Mouse (Mus musculus) CD4-positive helper T cell, adult 2 months (primary cell): ENCODE results near the gene Btbd19.

Source experiments
- DNase-seq: peaks from one replicate; pipeline ENCODE4 v3.0.0-alpha.2; 2012; ENCODE audit warnings: low read depth, missing footprints, low spot score

Btbd19 gene

DNA sequence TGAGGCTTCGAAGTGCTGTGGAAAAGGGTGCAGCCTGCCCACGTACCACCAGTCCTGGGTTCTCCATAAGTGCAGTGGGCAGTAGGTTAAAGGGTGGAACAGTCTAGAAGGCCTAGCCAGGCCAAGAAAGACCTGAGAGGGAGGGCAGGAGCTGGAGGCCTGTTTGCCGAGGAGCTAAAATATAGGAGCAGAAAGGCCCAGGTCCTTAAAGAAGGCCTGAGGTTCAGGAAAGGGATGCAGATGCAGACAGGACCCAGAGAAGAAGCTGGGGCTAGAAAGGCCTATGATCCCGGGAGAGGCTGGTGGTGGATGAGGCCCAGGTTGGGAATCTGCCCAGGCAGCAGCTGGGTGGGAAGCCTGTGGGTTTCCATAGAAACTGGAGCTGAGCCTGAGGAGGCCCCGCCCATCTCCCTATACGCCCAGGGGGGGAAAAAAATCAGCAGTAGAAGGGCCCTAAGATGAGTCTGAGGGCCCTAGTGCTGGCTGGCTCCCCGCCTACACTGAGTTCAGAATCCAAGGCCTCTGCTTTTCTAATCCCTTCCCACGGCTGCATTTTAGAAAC is at the start of gene Btbd19:
TSS of gene Btbd19 (minus strand) at position 378 of the 562 bp plus-strand sequence.
- no peak for DNase-seq

DNA sequence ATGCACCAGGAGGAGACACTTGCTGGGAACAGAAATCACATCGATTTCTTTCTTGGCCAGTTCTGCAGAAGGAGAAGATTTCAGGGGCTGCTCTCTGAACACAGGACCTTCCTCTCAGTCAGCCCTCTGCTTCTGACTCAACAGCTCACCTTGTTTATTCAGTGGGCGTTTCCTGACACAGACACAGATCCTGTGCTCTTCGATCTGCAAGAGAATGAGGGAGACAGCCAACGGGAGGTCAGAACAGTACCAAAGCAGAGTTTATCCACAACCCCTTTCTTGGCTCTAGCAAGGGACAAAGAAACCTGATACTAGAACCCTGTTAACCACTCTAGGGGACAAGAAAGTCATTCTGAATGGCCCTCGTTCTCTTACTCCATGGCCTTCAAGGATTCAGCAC is 44.4 kb upstream of the Btbd19 start:
- no peak for DNase-seq

DNA sequence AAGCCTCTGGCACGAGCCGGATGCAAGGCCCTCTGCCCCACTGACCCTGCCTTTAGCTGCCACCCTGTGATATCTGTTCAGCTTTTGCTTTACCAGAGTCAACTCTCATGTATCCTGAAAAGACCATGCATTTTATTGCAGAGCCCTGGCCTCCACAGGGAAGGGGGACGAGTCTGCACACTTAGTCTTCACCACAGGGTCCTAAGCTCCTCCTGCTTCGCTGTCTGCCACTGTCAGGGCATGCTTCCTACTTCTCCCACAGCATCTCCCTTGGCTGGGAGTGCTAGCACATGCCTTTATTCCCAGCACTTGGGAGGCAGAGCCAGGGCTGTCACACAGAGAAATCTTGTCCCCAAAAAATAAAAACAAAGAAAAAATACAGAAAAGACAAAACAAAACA is 35.7 kb upstream of the Btbd19 start:
- DNase-seq = no peak

DNA sequence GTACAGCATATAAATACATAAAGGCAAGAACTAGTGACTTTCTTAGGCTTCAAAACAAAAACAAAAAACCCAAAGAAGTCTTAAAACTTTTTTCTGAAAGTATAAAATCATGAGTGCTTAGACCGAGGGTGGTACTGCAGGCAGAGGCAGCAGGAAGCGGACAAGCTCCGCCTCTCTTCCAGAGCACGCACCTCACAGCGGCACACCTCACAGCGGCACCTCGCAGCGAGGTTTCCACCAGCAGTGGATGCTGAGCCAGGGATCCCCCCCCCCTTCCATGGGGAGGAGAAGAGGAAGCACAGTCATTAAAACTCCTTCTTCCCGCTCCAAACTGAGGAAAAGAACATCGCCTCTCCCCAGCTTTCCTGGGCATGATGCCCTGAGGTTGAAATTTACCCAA is 34.1 kb upstream of the Btbd19 start:
- no peak for DNase-seq

DNA sequence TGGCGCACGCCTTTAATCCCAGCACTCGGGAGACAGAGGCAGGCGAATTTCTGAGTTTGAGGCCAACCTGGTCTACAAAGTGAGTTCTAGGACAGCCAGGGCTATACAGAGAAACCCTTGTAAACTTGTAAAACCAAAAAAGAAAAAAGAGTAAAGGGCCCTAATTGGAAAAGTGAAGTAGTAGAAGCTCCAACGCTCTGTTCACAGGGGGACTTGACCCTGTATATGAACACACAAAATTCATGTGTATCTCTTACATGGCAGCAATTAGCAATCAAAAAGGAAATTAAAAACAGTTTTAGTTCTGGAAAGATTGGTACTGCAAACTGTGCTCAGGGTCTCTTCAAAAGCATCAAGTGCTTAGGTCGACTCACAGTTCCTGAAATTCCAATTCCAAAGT is 30.8 kb upstream of the Btbd19 start:
- no peak for DNase-seq

DNA sequence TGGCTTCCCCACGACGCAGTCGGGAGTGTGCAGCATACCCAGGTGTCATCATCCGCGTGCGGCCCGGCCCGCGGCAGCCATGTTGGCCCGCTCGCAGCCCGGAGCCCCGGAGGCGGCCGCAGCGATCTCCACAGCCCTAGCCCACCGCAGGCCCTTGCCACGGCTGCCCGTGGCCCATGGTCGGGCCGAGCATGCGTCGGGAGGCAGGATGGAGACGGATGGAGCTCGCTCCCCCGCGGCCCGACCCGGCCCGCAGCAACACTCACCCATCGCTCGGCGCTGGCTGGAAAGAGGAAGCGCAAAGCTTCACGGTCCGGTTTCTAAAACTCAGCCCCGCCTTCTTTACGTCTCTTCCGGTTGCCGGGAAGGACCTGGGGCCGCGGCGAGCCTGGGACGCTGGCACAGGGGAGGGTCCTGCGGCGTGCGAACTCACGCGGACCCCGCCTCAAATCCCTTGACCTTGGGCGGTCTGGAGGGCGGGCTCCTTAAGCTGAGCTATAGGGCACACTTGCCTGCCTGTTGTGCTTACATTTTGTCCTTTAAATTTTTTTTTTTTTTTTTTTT is 30.3 kb upstream of the Btbd19 start, which contains the start of gene Rps8:
TSS of gene Rps8 (minus strand) at position 452 of the 564 bp plus-strand sequence.
- DNase-seq = peak; percentile 90

DNA sequence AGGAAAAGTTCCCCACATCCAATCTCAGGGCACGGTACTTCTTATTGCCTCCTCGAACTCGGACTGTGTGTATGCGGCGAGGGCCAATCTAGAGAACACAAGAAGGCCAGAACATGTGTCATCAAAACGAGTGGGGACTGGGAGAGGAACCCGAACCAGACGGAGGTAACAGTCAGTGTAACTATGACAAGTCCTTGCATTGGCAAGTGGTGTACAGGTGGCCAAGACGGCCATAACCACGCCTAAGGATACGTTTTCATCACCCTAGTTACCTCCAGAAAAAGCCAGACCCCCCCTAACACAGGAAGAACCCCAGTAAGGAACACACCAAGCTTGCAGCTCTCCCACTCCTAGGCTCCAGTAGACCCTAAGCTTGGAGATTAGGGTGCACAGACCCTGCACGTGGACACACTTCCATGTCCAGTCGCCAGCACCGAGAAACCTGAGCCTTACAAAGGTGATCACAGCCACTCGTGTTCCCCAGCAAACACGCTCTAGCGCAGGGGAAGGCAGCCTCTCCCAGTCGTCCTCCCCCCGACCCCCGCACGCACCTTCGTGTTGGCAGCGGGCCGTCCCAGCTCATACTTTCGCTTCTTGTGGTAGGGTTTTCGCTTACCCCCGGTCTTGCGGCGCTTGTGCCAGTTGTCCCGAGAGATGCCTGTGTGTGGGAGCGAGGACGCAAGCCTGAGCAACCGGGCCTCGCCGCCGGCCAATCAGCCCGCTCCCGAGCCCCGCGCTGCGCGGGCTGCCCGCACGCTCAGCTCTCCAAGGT is 29.7 kb upstream of the Btbd19 start:
- no peak for DNase-seq

DNA sequence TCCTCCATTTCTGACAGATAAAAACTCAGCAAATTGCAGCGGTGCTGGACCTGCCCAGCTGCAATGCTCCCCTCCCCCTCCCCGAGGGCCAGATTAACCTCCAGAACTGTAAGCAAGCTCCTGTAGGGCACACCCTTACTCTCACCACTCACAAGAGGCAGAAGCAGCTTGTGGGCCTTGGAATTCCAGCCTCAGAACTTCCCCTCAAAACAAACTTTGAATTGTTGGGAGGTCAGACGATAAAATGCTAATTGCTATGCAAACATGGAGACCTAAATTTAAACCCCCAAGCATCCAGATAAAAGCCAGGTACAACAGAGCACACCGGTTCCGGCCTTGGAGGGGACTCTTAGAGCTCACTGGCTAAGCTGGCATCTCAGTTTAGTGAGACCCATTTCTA is 27.2 kb upstream of the Btbd19 start:
- DNase-seq = no peak

DNA sequence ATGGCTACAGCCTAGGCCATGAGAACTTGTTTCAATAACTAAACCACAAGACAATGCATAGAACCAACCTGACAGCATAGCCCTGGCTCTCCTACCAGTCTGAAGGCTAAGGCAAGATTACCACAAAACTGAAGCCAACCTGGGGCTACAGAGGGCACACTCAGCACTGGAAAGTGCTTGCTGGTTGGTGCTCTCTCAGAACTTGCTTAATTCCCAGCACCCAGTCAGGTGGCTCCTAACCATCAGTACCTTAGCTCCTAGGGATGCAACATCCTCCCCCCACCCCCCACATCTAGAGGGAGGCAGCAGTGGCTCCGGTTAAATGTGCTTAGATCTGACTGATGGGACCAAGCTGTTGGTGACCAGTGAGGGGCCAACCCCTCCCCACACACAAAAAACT is 25.9 kb upstream of the Btbd19 start:
- DNase-seq = no peak

DNA sequence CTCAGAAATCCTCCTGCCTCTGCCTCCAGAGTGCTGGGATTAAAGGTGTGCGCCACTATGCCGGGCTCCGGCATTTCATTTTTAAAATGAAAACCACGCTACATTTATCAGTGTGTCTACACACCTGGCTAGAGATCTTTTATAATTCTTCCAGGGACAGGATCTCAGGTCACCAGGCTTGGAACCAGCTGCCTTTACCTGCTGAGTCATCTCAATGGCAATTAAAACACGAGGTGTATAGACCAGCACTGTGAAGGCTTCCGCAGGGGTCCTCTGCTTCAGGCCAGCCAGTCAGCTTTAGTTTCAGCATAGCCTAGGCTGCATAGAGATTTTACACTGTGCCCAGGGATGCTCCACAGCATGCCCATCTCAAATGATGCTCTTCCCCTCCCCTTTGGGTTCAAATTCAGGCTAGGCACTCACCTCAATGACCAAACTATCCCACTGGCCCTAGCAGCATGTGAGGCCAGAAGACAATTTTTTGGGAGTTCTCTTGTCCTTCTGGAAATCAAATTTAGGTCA is 24.7 kb upstream of the Btbd19 start:
- no peak for DNase-seq

DNA sequence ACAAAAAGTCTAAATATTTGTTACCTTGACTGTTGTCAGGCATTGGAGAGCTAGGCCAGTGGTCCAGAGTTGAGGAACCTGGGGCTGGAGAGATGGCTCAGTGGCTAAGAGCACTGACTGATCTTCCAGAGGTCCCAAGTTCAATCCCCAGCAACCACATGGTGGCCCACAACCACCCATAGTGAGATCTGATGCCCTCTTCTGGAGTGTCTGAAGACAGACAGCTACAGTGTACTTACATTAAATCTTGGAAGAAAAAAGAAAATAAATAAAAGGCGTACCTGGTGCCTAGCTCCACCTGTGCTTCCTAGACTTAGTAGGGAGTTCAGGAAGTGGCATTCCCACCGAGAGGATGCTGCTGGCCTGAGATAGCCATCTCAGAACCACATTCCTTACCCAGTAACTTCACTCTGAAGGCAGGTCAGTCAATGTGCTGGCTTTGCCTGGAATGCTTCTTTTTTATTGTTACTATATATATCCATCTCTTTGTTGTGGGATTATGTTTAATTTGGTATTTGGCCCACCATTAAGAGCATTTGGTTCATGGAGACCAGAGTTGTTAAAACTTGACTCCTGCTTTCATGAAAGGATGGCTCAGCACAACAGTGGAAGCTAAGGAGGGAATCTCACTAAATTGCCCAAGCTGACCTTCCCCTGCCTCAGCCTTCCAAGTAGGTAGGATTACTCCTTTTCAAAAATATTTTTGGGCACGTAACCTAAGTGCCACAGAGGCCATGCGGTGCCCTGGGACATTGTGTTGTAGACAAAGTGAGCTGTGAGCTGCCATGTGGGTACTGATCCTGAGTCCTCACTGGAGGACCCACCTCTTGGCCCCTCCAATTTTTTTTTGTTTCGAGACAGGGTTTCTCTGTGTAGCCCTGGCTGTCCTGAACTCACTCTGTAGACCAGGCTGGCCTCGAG is 24.0 kb upstream of the Btbd19 start:
- no peak for DNase-seq

DNA sequence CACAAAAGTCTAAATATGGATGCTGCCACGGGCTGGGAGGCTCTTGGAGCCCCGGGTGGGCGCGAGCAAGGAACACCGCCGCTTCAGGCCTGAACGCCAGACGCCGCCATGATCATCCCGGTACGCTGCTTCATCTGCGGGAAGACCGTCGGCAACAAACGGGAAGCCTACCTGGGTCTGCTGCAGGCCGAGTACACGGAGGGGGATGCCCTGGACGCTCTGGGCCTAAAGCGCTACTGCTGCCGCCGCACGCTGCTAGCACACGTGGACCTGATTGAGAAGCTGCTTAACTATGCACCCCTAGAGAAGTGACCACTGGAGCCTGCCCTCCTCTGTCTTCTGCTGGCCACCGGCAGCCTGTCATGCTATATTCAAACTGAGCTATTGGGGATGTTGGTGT is 23.3 kb upstream of the Btbd19 start:
- no peak for DNase-seq

DNA sequence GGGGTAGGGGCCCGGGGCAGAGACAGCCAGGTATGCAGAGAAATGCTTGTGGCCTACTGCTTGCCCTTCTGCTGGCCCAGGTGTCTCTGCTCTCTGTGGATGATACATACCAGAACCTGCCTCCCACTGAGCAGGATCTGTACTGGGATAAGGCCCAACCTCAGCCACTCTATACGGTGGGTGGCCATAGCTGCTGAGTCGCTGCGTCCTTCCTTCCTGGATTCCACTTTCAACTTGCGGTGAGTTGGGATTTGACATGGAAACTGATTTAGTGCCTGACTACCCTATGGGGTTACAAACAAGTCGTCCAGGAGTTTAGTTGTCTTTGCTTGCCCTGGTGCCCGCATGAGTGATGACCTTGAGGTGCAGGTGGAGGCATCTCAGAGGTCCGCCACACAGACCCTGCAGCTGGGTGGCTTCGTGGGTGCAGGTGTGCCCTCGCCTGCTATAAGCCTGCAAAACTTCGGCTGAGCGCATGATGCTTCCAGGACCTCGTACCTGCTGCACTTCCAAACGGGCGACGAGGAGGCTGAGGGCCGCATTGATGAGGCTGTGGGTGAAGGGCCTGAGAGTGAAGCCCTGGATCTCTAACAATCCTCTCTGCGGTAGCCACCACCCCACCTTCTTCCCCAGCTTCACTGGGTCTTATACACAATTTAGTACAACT is 22.7 kb upstream of the Btbd19 start:
- DNase-seq = no peak

DNA sequence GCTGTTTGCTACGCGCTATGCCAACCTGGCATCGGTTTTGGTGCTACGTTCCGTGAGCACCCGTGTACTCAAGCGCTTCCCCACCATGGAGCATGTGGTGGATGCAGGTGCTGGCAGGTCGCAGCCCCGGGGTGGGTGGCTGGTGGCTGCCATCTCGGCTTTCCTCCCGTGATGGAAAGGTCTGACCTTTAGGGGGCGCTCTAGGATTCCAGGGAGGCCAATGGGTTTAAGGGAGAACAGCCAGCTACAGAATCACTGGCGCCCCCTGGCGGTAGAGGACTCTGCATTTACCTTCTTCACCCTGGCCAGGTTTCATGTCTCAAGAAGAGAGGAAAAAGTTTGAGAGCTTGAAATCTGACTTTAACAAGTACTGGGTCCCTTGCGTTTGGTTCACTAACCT is 20.7 kb upstream of the Btbd19 start:
- DNase-seq = peak; percentile 88

DNA sequence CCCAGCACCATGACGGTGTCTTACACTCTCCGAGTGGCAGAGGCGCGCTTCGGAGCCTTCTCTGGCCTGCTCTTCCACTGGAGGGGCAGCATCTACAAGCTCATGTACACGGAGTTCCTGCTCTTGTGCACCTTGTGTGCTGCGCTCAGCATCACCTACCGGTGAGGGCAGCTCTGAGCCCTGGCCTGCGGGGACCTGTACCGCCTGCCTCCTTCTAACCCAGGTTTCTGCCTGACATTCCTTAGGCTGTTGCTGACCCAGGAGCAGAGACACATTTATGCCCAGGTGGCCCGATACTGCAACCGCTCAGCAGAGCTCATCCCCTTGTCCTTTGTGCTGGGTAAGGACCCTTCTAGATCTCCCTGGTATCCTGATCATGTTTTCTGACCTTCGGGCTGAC is 19.7 kb upstream of the Btbd19 start:
- DNase-seq = no peak

DNA sequence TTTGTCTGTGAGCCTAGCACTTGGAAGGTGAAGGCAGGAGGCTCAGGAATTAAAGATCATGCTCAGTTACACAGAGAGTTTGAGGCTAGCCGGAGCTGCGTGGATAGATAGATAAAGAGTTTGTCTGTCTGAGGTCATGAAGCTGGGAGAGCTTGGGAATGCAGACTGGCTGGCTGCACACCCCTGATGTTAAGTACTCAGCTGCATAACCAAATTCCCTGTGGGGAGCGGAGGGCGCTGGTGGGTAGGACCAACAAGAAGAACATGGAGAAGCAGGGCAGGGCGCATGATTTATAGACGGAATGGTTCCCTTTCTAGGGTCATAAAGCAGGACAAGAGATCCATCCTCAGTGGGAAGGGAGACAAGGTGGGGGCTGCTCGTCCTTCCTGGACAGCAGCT is 17.5 kb upstream of the Btbd19 start:
- no peak for DNase-seq

DNA sequence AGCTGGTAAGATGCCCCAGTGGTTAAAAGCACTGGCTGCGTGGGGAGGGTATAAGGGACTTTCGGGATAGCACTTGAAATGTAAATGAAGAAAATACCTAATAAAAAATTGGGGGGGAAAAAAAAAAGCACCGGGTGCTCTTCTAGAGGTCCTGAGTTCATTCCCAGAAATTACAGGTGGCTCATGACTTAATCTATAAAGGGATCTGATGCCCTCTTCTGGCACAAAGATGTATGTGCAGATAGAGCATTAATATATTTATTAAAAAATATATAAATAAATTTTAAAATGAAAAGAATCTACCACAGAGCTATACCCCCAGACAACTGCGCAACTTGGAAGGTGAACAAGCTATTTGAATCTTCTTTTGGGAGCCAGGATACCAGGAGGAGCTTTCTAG is 15.1 kb upstream of the Btbd19 start:
- peak; percentile 39 for DNase-seq

DNA sequence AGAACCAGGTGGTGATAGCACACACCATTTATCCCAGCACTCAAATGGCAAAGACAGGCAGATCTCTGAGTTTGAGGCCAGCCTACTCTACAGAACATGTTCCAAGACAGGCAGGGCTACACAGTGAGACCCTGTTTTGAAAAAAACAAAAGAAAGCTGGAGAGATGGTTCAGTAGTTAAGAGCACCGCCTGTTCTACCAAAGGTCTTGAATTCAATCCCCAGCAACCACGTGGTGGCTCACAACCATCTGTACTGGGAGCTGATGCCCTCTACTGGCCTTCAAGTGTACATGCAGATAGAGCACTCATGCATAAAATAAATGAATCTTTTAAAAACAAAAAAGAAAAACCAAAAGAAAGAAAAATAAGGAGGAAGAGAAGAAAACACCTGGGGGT is 13.7 kb upstream of the Btbd19 start:
- peak; percentile 79 for DNase-seq

DNA sequence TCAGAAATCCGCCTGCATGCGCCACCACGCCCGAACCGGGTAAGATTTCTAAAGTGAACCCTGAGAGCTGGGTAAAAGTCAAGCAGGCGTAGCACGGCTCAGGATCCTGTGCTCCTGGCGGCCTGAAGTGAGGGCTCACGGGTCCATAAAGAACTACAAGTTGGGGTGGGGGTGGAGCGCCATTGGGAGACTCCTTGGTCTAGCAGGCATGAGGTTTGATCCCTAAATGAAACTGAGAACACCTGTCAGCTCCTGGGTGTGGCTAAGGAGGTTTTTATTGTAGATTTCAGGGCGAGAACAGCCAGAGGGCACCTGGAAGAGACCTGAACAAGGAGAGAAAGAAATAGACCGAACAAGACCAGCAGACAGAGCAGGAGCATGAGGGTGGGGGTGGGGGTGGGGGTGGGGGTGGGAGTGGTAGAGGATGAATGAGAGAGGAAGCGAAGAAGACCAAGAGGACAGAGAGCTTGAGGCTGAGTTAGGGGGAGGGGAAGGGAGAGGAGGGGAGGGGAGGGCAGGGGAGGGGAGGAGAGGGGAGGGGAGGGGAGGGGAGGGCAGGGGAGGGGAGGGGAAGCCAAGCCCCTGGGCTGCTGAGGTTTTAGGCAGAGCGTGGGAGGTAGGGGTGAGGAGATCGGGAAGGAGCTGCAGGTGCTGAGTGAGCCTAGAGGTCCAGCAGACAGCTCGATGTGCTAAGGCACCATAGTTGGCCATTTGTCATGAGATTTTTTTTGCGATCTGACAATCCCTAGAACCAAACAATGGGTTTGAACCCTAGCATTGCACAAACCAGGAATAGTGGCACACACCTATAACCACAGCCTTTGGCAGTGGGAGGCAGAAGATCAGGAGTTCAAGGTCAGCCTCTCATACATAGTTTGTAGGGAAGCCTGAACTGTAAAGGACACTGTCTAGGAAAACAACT is 13.0 kb upstream of the Btbd19 start:
- DNase-seq = peak; percentile 31

DNA sequence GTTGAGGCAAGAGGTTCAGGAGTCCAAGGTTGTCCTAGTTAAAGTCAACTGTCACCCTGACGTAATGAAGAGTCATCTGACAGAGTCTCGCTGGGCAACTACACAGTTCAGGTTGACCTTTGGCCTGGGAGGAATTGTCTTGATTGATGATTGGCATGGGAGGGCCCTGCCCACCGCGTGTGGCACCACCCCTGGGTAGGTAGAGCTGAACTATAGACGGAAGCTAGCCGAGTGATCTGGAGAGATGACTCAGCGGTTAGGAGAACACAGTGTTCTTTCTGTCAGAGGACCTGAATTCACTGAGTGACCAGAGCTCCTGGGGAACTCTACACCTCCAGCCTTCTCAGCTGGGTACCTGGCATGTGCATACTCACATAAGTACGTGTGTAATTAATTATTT is 10.5 kb upstream of the Btbd19 start:
- DNase-seq = peak; percentile 60
